Comparison of ENCODE assay signal across 15 mouse cellular contexts in genomic region chr6:144039221-144039620, GRCm38 (mm10).
DNase-seq lines count a peak whose midpoint lies in the region; ATAC-seq and TF ChIP-seq lines count a peak whose summit lies in the region.
"Had no signal": no experiment of that assay in that cellular context is flagged by ENCODE, and none has a peak within 500 bp of the region (broad histone marks: within the 10 kb centered on the region; RNA-seq: fewer than 3 reads in every experiment).

No protein-coding gene starts in this region.

- no peaks in the 10 kb centered on the region for H3K4me1 ChIP-seq in heart, adult 2 months (ENCODE audit: control insufficient read depth, insufficient read depth, low read length)
- H3K4me1 ChIP-seq in neural tube, embryonic 12.5 days = peaks cover 24% of the 10 kb centered on the region
- H3K4me1 ChIP-seq in limb, embryonic 13.5 days = peaks cover 42% of the 10 kb centered on the region

- no peak for TF ChIP-seq CTCF in heart, adult 2 months (IDR thresholded peaks at IDR 0.05)

- 71% methylated on average over 7 of the region's 7 CpGs for WGBS in heart, adult 2 months
- WGBS in neural tube, embryonic 12.5 days = 24% methylated on average over 7 of the region's 7 CpGs
- 27% methylated on average over 7 of the region's 7 CpGs for WGBS in limb, embryonic 13.5 days

- intact Hi-C loops in heart, adult 2 months (cut with DNase I) = no loop called here
- intact Hi-C loops in heart, postnatal 10 days (cut with DNase I) = no loop called here

- TF ChIP-seq EP300 in heart, adult 2 months (IDR thresholded peaks at IDR 0.05; ENCODE audit: insufficient read depth, low read depth, low read length) = no peak

- H3K9ac ChIP-seq in heart, adult 2 months (ENCODE audit: low read depth, low read length) = no peak overlapping the region
- no peak overlapping the region for H3K9ac ChIP-seq in neural tube, embryonic 12.5 days
- no peak overlapping the region for H3K9ac ChIP-seq in limb, embryonic 13.5 days
- H3K9ac ChIP-seq: embryonic facial prominence, embryonic 15.5 days; heart, embryonic 15.5 days had no signal

- peak overlapping the region; percentile 24 for H3K4me2 ChIP-seq in neural tube, embryonic 12.5 days (replicated peaks)
- peak overlapping the region; percentile 35 for H3K4me2 ChIP-seq in limb, embryonic 13.5 days (replicated peaks)
- H3K4me2 ChIP-seq: embryonic facial prominence, embryonic 15.5 days; heart, embryonic 15.5 days had no signal

- no peak overlapping the region for H3K27ac ChIP-seq in heart, adult 2 months
- H3K27ac ChIP-seq in neural tube, embryonic 12.5 days = no peak overlapping the region
- H3K27ac ChIP-seq in limb, embryonic 13.5 days = peak overlapping the region; percentile 80; the same call in 1 of the 2 replicates
- H3K27ac ChIP-seq: embryonic facial prominence, embryonic 15.5 days; heart, embryonic 15.5 days had no signal

- DNase-seq in heart, adult 11 months = peak; percentile 73
- DNase-seq in heart, adult 2 months = no peak
- DNase-seq in neural tube, embryonic 10.5 days (ENCODE audit: extremely low spot score, low spot score) = no peak
- no peak for DNase-seq in spleen, postnatal 14 days (ENCODE audit: low spot score in 2 of 2)
- no peak for DNase-seq in heart, postnatal 10 days
- DNase-seq in gastrocnemius, postnatal 10 days = no peak
- DNase-seq: layer of hippocampus, adult 9-11 months; left cerebral cortex, postnatal 4 days; lung, postnatal 4 days; right cerebral cortex, postnatal 4 days had no signal

- H3K27me3 ChIP-seq in heart, adult 2 months (ENCODE audit: control insufficient read depth, insufficient read depth, low read length) = no peaks in the 10 kb centered on the region
- no peaks in the 10 kb centered on the region for H3K27me3 ChIP-seq in neural tube, embryonic 12.5 days (replicated peaks)
- no peaks in the 10 kb centered on the region for H3K27me3 ChIP-seq in limb, embryonic 13.5 days
- H3K27me3 ChIP-seq: embryonic facial prominence, embryonic 15.5 days; heart, embryonic 15.5 days had no signal

- peak; percentile 41; the same call in 1 of the 2 replicates for ATAC-seq in neural tube, embryonic 12.5 days (ENCODE audit: low FRiP score, low read depth)
- peak; percentile 57; the same call in 1 of the 2 replicates for ATAC-seq in limb, embryonic 13.5 days (ENCODE audit: low FRiP score, low read depth)
- ATAC-seq: intestine, postnatal 0 days had no signal

- no peak overlapping the region for H3K4me3 ChIP-seq in heart, adult 2 months
- no peak overlapping the region for H3K4me3 ChIP-seq in neural tube, embryonic 12.5 days
- H3K4me3 ChIP-seq in limb, embryonic 13.5 days = no peak overlapping the region
- H3K4me3 ChIP-seq: embryonic facial prominence, embryonic 15.5 days; heart, embryonic 15.5 days had no signal

- H3K9me3 ChIP-seq in neural tube, embryonic 12.5 days = no peaks in the 10 kb centered on the region
- H3K9me3 ChIP-seq in limb, embryonic 13.5 days = no peaks in the 10 kb centered on the region
- H3K9me3 ChIP-seq: embryonic facial prominence, embryonic 15.5 days; heart, embryonic 15.5 days had no signal

- H3K79me2 ChIP-seq in heart, adult 2 months (replicated peaks; ENCODE audit: control insufficient read depth, insufficient read depth, low read length) = no peaks in the 10 kb centered on the region

- H3K36me3 ChIP-seq in heart, adult 2 months (ENCODE audit: control insufficient read depth, insufficient read depth, low read length) = no peaks in the 10 kb centered on the region
- no peaks in the 10 kb centered on the region for H3K36me3 ChIP-seq in neural tube, embryonic 12.5 days
- H3K36me3 ChIP-seq in limb, embryonic 13.5 days = peaks cover 2% of the 10 kb centered on the region; the same call in 1 of the 2 replicates
- H3K36me3 ChIP-seq: embryonic facial prominence, embryonic 15.5 days; heart, embryonic 15.5 days had no signal

- no peak for TF ChIP-seq POLR2A in heart, adult 2 months (IDR thresholded peaks at IDR 0.05; ENCODE audit: insufficient read depth, low read depth, low read length)
